In genomic region chr19:45317473-45317882, GRCm38 (mm10) we compare ENCODE assay signal across 13 mouse cellular contexts. TPM values are rescaled to one million over a fixed set of nuclear protein-coding genes. Genes with fewer than 3 reads are reported as not detected.
A peak's percentile ranks its signal among the peaks of the same experiment; 100 is the strongest.
DNase-seq lines count a peak whose midpoint lies in the region; ATAC-seq and TF ChIP-seq lines count a peak whose summit lies in the region.
"Had no signal": no experiment of that assay in that cellular context is flagged by ENCODE, and none has a peak within 500 bp of the region (broad histone marks: within the 10 kb centered on the region; RNA-seq: fewer than 3 reads in every experiment).

No protein-coding gene starts in this region.

- ATAC-seq in forebrain, embryonic 11.5 days (replicated peaks; ENCODE audit: low FRiP score), result no peak
- ATAC-seq in midbrain, embryonic 14.5 days (ENCODE audit: low FRiP score, low TSS enrichment), result no peak
- no peak for ATAC-seq in midbrain, embryonic 11.5 days (ENCODE audit: low FRiP score)
- no peak for ATAC-seq in intestine, embryonic 14.5 days (replicated peaks; ENCODE audit: low FRiP score, low TSS enrichment, low read depth)
- ATAC-seq in stomach, postnatal 0 days (ENCODE audit: low FRiP score, low TSS enrichment), result peak; percentile 63

- no peak for DNase-seq in forebrain, embryonic 10.5 days (ENCODE audit: extremely low spot score, low spot score)
- no peak for DNase-seq in forebrain, embryonic 11.5 days (ENCODE audit: low spot score)
- peak; percentile 45 for DNase-seq in midbrain, embryonic 14.5 days
- no peak for DNase-seq in midbrain, embryonic 11.5 days (ENCODE audit: low spot score, missing footprints)
- peak; percentile 64 for DNase-seq in intestine, embryonic 14.5 days (ENCODE audit: low spot score)
- DNase-seq in stomach, postnatal 0 days (ENCODE audit: low spot score), result peak; percentile 55
- no peak for DNase-seq in Muller cell, postnatal 12 days (ENCODE audit: inconsistent ontology term)
- DNase-seq in right cerebral cortex, adult 18-20 months, result no peak
- DNase-seq: cerebellum, postnatal 36 days; heart, adult 11 months; kidney, postnatal 10 days; right cerebral cortex, postnatal 4 days had no signal

- H3K4me3 ChIP-seq in forebrain, embryonic 10.5 days, result no peak overlapping the region
- no peak overlapping the region for H3K4me3 ChIP-seq in forebrain, embryonic 11.5 days (ENCODE audit: low read depth, low read length)
- no peak overlapping the region for H3K4me3 ChIP-seq in midbrain, embryonic 14.5 days (replicated peaks; ENCODE audit: low read depth, low read length)
- no peak overlapping the region for H3K4me3 ChIP-seq in midbrain, embryonic 11.5 days (ENCODE audit: low read depth, low read length)
- no peak overlapping the region for H3K4me3 ChIP-seq in intestine, embryonic 14.5 days (ENCODE audit: low read depth, low read length)
- no peak overlapping the region for H3K4me3 ChIP-seq in stomach, postnatal 0 days (ENCODE audit: low read depth, low read length)

- peaks cover 23% of the 10 kb centered on the region for H3K4me1 ChIP-seq in forebrain, embryonic 10.5 days
- no peaks in the 10 kb centered on the region; the same call in 1 of the 2 replicates for H3K4me1 ChIP-seq in forebrain, embryonic 11.5 days (replicated peaks; ENCODE audit: control insufficient read depth, insufficient read depth, low read length)
- H3K4me1 ChIP-seq in midbrain, embryonic 14.5 days (ENCODE audit: control insufficient read depth, insufficient read depth, low read length), result peaks cover 17% of the 10 kb centered on the region
- H3K4me1 ChIP-seq in midbrain, embryonic 11.5 days (ENCODE audit: control insufficient read depth, insufficient read depth, low read length), result peaks cover 13% of the 10 kb centered on the region
- peaks cover 20% of the 10 kb centered on the region for H3K4me1 ChIP-seq in intestine, embryonic 14.5 days (replicated peaks; ENCODE audit: control insufficient read depth, insufficient read depth, low read length)
- H3K4me1 ChIP-seq in stomach, postnatal 0 days (replicated peaks; ENCODE audit: control insufficient read depth, insufficient read depth), result no peaks in the 10 kb centered on the region

- H3K36me3 ChIP-seq in forebrain, embryonic 10.5 days (replicated peaks), result no peaks in the 10 kb centered on the region
- H3K36me3 ChIP-seq in forebrain, embryonic 11.5 days (ENCODE audit: control insufficient read depth, insufficient read depth, low read length), result no peaks in the 10 kb centered on the region
- no peaks in the 10 kb centered on the region for H3K36me3 ChIP-seq in midbrain, embryonic 14.5 days (ENCODE audit: control insufficient read depth, insufficient read depth, low read length)
- no peaks in the 10 kb centered on the region for H3K36me3 ChIP-seq in midbrain, embryonic 11.5 days (ENCODE audit: control insufficient read depth, insufficient read depth, low read length)
- no peaks in the 10 kb centered on the region for H3K36me3 ChIP-seq in intestine, embryonic 14.5 days (ENCODE audit: control insufficient read depth, insufficient read depth, low read length)
- no peaks in the 10 kb centered on the region for H3K36me3 ChIP-seq in stomach, postnatal 0 days (ENCODE audit: control insufficient read depth, insufficient read depth, low read length)

- no peak for TF ChIP-seq EP300 in stomach, postnatal 0 days (optimal IDR thresholded peaks at IDR 0.05)

- no peak overlapping the region for H3K4me2 ChIP-seq in forebrain, embryonic 11.5 days (ENCODE audit: low read depth, low read length, severe bottlenecking)
- H3K4me2 ChIP-seq in midbrain, embryonic 14.5 days (ENCODE audit: low read length), result no peak overlapping the region
- no peak overlapping the region for H3K4me2 ChIP-seq in midbrain, embryonic 11.5 days
- H3K4me2 ChIP-seq in intestine, embryonic 14.5 days (ENCODE audit: low read length), result peak overlapping the region; percentile 32; the same call in 1 of the 2 replicates
- 0 out of 2 replicates have a peak overlapping the region, but pooled peaks have one; percentile 11 for H3K4me2 ChIP-seq in stomach, postnatal 0 days (replicated peaks; ENCODE audit: low read depth)
- H3K4me2 ChIP-seq: liver, embryonic 11.5 days had no signal

- TF ChIP-seq CTCF in stomach, postnatal 0 days (IDR thresholded peaks at IDR 0.05; ENCODE audit: low read depth), result no peak

- peak overlapping the region; percentile 2; the same call in 1 of the 2 replicates for H3K27ac ChIP-seq in forebrain, embryonic 10.5 days
- H3K27ac ChIP-seq in forebrain, embryonic 11.5 days (ENCODE audit: low read depth, low read length), result no peak overlapping the region
- H3K27ac ChIP-seq in midbrain, embryonic 14.5 days (replicated peaks; ENCODE audit: low read depth, low read length), result peak overlapping the region; percentile 50
- H3K27ac ChIP-seq in midbrain, embryonic 11.5 days (ENCODE audit: low read depth, low read length), result no peak overlapping the region
- peak overlapping the region; percentile 34; the same call in 1 of the 2 replicates for H3K27ac ChIP-seq in intestine, embryonic 14.5 days (ENCODE audit: low read depth)
- H3K27ac ChIP-seq in stomach, postnatal 0 days (replicated peaks), result peak overlapping the region; percentile 58; the same call in 1 of the 2 replicates

- no peaks in the 10 kb centered on the region for H3K9me3 ChIP-seq in forebrain, embryonic 10.5 days
- H3K9me3 ChIP-seq in forebrain, embryonic 11.5 days (ENCODE audit: control insufficient read depth, low read length), result no peaks in the 10 kb centered on the region
- no peaks in the 10 kb centered on the region for H3K9me3 ChIP-seq in midbrain, embryonic 14.5 days (ENCODE audit: control insufficient read depth, low read length)
- H3K9me3 ChIP-seq in midbrain, embryonic 11.5 days (ENCODE audit: control insufficient read depth, low read length), result no peaks in the 10 kb centered on the region
- no peaks in the 10 kb centered on the region for H3K9me3 ChIP-seq in intestine, embryonic 14.5 days (ENCODE audit: control insufficient read depth, low read length)
- no peaks in the 10 kb centered on the region for H3K9me3 ChIP-seq in stomach, postnatal 0 days (ENCODE audit: control insufficient read depth, low read length)

- peaks cover 36% of the 10 kb centered on the region for H3K27me3 ChIP-seq in forebrain, embryonic 10.5 days (ENCODE audit: poor library complexity, severe bottlenecking)
- no peaks in the 10 kb centered on the region for H3K27me3 ChIP-seq in forebrain, embryonic 11.5 days (ENCODE audit: control insufficient read depth, insufficient read depth, low read length)
- peaks cover 5% of the 10 kb centered on the region; the same call in 1 of the 2 replicates for H3K27me3 ChIP-seq in midbrain, embryonic 14.5 days (ENCODE audit: control insufficient read depth, insufficient read depth, low read length)
- H3K27me3 ChIP-seq in midbrain, embryonic 11.5 days (ENCODE audit: control insufficient read depth, insufficient read depth, low read length), result peaks cover 2% of the 10 kb centered on the region
- no peaks in the 10 kb centered on the region for H3K27me3 ChIP-seq in intestine, embryonic 14.5 days (replicated peaks; ENCODE audit: control insufficient read depth, insufficient read depth, low read length)
- H3K27me3 ChIP-seq in stomach, postnatal 0 days (ENCODE audit: control insufficient read depth, insufficient read depth, low read length), result no peaks in the 10 kb centered on the region

- WGBS in forebrain, embryonic 10.5 days, result 45% methylated on average over 13 of the region's 13 CpGs
- WGBS in forebrain, embryonic 11.5 days, result 45% methylated on average over 13 of the region's 13 CpGs
- 30% methylated on average over 13 of the region's 13 CpGs for WGBS in midbrain, embryonic 14.5 days
- 48% methylated on average over 13 of the region's 13 CpGs for WGBS in midbrain, embryonic 11.5 days
- WGBS in intestine, embryonic 14.5 days, result 13% methylated on average over 13 of the region's 13 CpGs
- WGBS in stomach, postnatal 0 days, result 13% methylated on average over 13 of the region's 13 CpGs

- no peak overlapping the region for H3K9ac ChIP-seq in forebrain, embryonic 11.5 days (ENCODE audit: low read length)
- no peak overlapping the region for H3K9ac ChIP-seq in midbrain, embryonic 14.5 days (replicated peaks; ENCODE audit: low read length)
- no peak overlapping the region for H3K9ac ChIP-seq in midbrain, embryonic 11.5 days (ENCODE audit: low read length)
- H3K9ac ChIP-seq in intestine, embryonic 14.5 days (ENCODE audit: low read length), result no peak overlapping the region
- H3K9ac ChIP-seq in stomach, postnatal 0 days (ENCODE audit: low read length), result no peak overlapping the region

RNA-seq across cellular contexts. Expression of gene Btrc, which starts 46.1 kb away (rescaled TPM):
- 47.4 and 50.3 TPM in 2 replicates for polyA plus RNA-seq in forebrain, embryonic 10.5 days (2016; fragmentation: Nextera tagmentation; extraction: Ambion mirVana)
- 54.1 and 58.8 TPM in 2 replicates for polyA plus RNA-seq in forebrain, embryonic 11.5 days (2014; fragmentation: Nextera tagmentation; extraction: Ambion mirVana)
- 55.2 and 62.6 TPM in 2 replicates for polyA plus RNA-seq in midbrain, embryonic 14.5 days (2014; fragmentation: Nextera tagmentation; extraction: Ambion mirVana)
- 49.5 and 58.7 TPM in 2 replicates for polyA plus RNA-seq in midbrain, embryonic 11.5 days (2014; fragmentation: Nextera tagmentation; extraction: Ambion mirVana)
- 38.0 and 48.0 TPM in 2 replicates for polyA plus RNA-seq in intestine, embryonic 14.5 days (2014; fragmentation: Nextera tagmentation; extraction: Ambion mirVana)
- 15.0 and 15.5 TPM in 2 replicates for polyA plus RNA-seq in stomach, postnatal 0 days (2015; fragmentation: Nextera tagmentation; extraction: Ambion mirVana)

Comparison
In these comparisons a context has a peak if more than half of its experiments do, and no peak if none do; other contexts are left out.
1. DNase-seq: peak in midbrain, embryonic 14.5 days (single experiment), intestine, embryonic 14.5 days (single experiment) and stomach, postnatal 0 days (single experiment); none in forebrain, embryonic 10.5 days (single experiment), forebrain, embryonic 11.5 days (single experiment), midbrain, embryonic 11.5 days (single experiment), Muller cell, postnatal 12 days (single experiment) and right cerebral cortex, adult 18-20 months (single experiment).
2. H3K27ac ChIP-seq: peak in forebrain, embryonic 10.5 days (single experiment), midbrain, embryonic 14.5 days (single experiment), intestine, embryonic 14.5 days (single experiment) and stomach, postnatal 0 days (single experiment); none in forebrain, embryonic 11.5 days (single experiment) and midbrain, embryonic 11.5 days (single experiment).
3. H3K4me2 ChIP-seq: peak in intestine, embryonic 14.5 days (single experiment) and stomach, postnatal 0 days (single experiment); none in forebrain, embryonic 11.5 days (single experiment), midbrain, embryonic 14.5 days (single experiment) and midbrain, embryonic 11.5 days (single experiment).